Mouse (Mus musculus) small intestine, adult 2 months (tissue): Measurements from ENCODE around the gene Farsa.

Source experiments
- CTCF ChIP-seq: fragments of 200-500 bp; IDR thresholded peaks from 2 replicates; pipeline ENCODE4 v1.5.1; 2012; ENCODE audit warnings: low read depth, mild to moderate bottlenecking, control low read depth, inconsistent platforms, low read length, moderate library complexity, mixed read lengths; ENCODE audit not compliant: insufficient replicate concordance, insufficient read length; ENCODE audit errors: extremely low read depth
- POLR2A ChIP-seq: fragments of 200-500 bp; IDR thresholded peaks from 2 replicates; pipeline ENCODE4 v1.6.1; 2012; ENCODE audit warnings: low read depth, mild to moderate bottlenecking, control low read depth, inconsistent platforms, low read length, moderate library complexity

DNA sequence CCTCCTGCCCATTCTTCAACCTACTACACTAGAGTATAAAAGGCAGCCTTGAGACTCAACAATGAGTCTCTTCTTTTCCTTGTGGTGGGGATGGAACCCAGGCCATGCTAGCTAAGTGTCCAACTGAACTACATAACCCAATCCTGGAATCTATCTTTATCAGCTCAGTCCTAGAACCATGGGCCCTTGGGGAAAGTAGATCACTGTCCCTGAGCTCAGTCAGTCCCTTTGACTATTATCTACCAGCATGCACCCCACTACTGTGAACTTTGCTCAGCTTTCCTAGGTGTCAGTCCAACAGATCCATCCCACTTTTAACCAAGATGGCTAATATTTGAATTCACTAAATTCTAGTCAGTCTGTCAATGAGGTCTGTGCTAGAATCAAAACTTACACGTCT, 15.3 kb upstream of the Farsa start:
- no peak for TF ChIP-seq CTCF
- TF ChIP-seq POLR2A = no peak
